ENCODE assay signal across 12 mouse cellular contexts in the genomic region with DNA sequence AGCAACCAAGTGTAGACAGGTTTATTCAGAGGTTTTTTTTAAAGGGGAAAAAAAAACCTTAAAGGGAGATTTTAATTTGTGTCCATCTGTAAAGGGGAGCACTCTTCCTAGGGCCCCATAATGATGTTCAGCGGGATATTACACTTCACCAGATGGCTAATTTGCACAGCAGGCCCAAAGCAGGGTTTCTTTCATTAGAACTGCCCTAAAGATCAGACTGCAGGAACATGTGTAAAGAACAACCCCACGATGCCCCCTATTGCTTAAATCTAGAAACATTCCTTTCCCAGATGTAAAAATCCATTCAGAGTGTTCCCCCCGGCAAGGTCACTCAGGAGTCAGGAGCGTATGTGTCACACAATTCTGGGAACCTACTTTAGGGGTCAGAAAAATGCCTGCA.
DNase-seq lines count a peak whose midpoint lies in the region; ATAC-seq and TF ChIP-seq lines count a peak whose summit lies in the region.
"Had no signal": no experiment of that assay in that cellular context is flagged by ENCODE, and none has a peak within 500 bp of the region (broad histone marks: within the 10 kb centered on the region; RNA-seq: fewer than 3 reads in every experiment).

No protein-coding gene starts in this region.

- no peaks in the 10 kb centered on the region for H3K9me3 ChIP-seq in lung, embryonic 14.5 days (ENCODE audit: low read depth, low read length)
- H3K9me3 ChIP-seq: intestine, embryonic 15.5 days; liver, embryonic 15.5 days; neural tube, embryonic 12.5 days had no signal

- no peak overlapping the region for H3K4me3 ChIP-seq in lung, embryonic 14.5 days (ENCODE audit: low read depth, low read length)
- H3K4me3 ChIP-seq: intestine, embryonic 15.5 days; liver, embryonic 15.5 days; neural tube, embryonic 12.5 days had no signal

- TF ChIP-seq POLR2A in brain, embryonic 14.5 days (IDR thresholded peaks at IDR 0.05; ENCODE audit: borderline replicate concordance, extremely low read depth, insufficient read depth, insufficient read length, poor library complexity, severe bottlenecking) = no peak

- DNase-seq in lung, embryonic 14.5 days = peak; percentile 37
- DNase-seq in lung, postnatal 4 days = no peak
- peak; percentile 84 for DNase-seq in brain, embryonic 14.5 days (ENCODE audit: low read depth)
- DNase-seq in forelimb bud, embryonic 11.5 days (ENCODE audit: low read depth, low spot score) = peak; percentile 86
- DNase-seq in neural tube, embryonic 10.5 days (ENCODE audit: extremely low spot score, low spot score) = peak; percentile 21
- no peak for DNase-seq in spleen, adult 12 weeks (ENCODE audit: low spot score)
- DNase-seq in frontal cortex, adult 2 months (ENCODE audit: extremely low spot score in 1 of 2, low spot score in 1 of 2) = no peak
- DNase-seq in heart, postnatal 14 days = no peak
- DNase-seq: cerebellum, adult 11-12 months had no signal

- H3K4me1 ChIP-seq in lung, embryonic 14.5 days (ENCODE audit: insufficient read depth) = 0 out of 2 replicates have a peak, but pooled peaks cover 3% of the 10 kb centered on the region
- H3K4me1 ChIP-seq: intestine, embryonic 15.5 days; liver, embryonic 15.5 days had no signal

- 25% methylated on average over 4 of the region's 4 CpGs for WGBS in lung, embryonic 14.5 days

- H3K27ac ChIP-seq in lung, embryonic 14.5 days (ENCODE audit: low read depth) = no peak overlapping the region
- H3K27ac ChIP-seq: intestine, embryonic 15.5 days; liver, embryonic 15.5 days; neural tube, embryonic 12.5 days had no signal

- intact Hi-C loops in heart, postnatal 14 days (cut with DNase I) = no loop called here

- no peak overlapping the region for H3K9ac ChIP-seq in lung, embryonic 14.5 days
- H3K9ac ChIP-seq: intestine, embryonic 15.5 days; liver, embryonic 15.5 days; neural tube, embryonic 12.5 days had no signal

- no peak overlapping the region for H3K4me2 ChIP-seq in lung, embryonic 14.5 days
- H3K4me2 ChIP-seq: intestine, embryonic 15.5 days; liver, embryonic 15.5 days; neural tube, embryonic 12.5 days had no signal

- H3K27me3 ChIP-seq in lung, embryonic 14.5 days (ENCODE audit: insufficient read depth, low read length) = no peaks in the 10 kb centered on the region
- H3K27me3 ChIP-seq: intestine, embryonic 15.5 days; liver, embryonic 15.5 days; neural tube, embryonic 12.5 days had no signal

- no peak for TF ChIP-seq CTCF in lung, embryonic 14.5 days (IDR thresholded peaks at IDR 0.05; ENCODE audit: low read depth)
- no peak for TF ChIP-seq CTCF in brain, embryonic 14.5 days (IDR thresholded peaks at IDR 0.05; ENCODE audit: borderline replicate concordance, extremely low read depth, insufficient read depth, insufficient read length)

- H3K36me3 ChIP-seq in lung, embryonic 14.5 days (ENCODE audit: insufficient read depth) = no peaks in the 10 kb centered on the region
- H3K36me3 ChIP-seq: intestine, embryonic 15.5 days; liver, embryonic 15.5 days; neural tube, embryonic 12.5 days had no signal

- ATAC-seq in lung, embryonic 14.5 days (ENCODE audit: insufficient read depth) = no peak
- ATAC-seq: intestine, embryonic 15.5 days had no signal

Comparison
In these comparisons a context has a peak if more than half of its experiments do, and no peak if none do; other contexts are left out.
1. DNase-seq: peak in lung, embryonic 14.5 days (single experiment), brain, embryonic 14.5 days (single experiment), forelimb bud, embryonic 11.5 days (single experiment) and neural tube, embryonic 10.5 days (single experiment); none in lung, postnatal 4 days (0 of 2), spleen, adult 12 weeks (single experiment), frontal cortex, adult 2 months (0 of 2) and heart, postnatal 14 days (0 of 2).